Mouse (Mus musculus) embryonic facial prominence, embryonic 15.5 days (tissue): ENCODE measurements around the gene Llgl2. TPM values are rescaled to one million over a fixed set of nuclear protein-coding genes. Genes with fewer than 3 reads are reported as not detected.
A peak's percentile ranks its signal among the peaks of the same experiment; 100 is the strongest.

Experiments
- ATAC-seq: fragments of 200-750 bp; cut with Nextera tagmentation; 2 replicates; pipeline ENCODE4 v1.8.0; 2017; ENCODE audit warnings: low read depth, moderate TSS enrichment; ENCODE audit not compliant: insufficient number of reproducible peaks, low FRiP score, low TSS enrichment
- H3K27ac ChIP-seq: fragments of 300-500 bp; sonication (generic); replicated peaks from 2 replicates; pipeline ENCODE4 v1.5.1; 2015; ENCODE audit warnings: mild to moderate bottlenecking, inconsistent platforms
- H3K27me3 ChIP-seq: fragments of 300-500 bp; sonication (generic); 2 replicates; pipeline ENCODE4 v1.6.1; 2015; ENCODE audit warnings: inconsistent platforms
- H3K36me3 ChIP-seq: fragments of 300-500 bp; sonication (generic); 2 replicates; pipeline ENCODE4 v1.6.1; 2015; ENCODE audit warnings: mild to moderate bottlenecking, inconsistent platforms
- H3K4me1 ChIP-seq: fragments of 300-500 bp; sonication (generic); 2 replicates; pipeline ENCODE4 v1.6.1; 2015; ENCODE audit warnings: inconsistent platforms
- H3K4me2 ChIP-seq: fragments of 300-500 bp; sonication (generic); replicated peaks from 2 replicates; pipeline ENCODE4 v1.6.1; 2015; ENCODE audit warnings: mild to moderate bottlenecking, inconsistent platforms
- H3K4me3 ChIP-seq: fragments of 300-500 bp; sonication (generic); replicated peaks from 2 replicates; pipeline ENCODE4 v1.5.1; 2015; ENCODE audit warnings: mild to moderate bottlenecking, inconsistent platforms
- H3K9ac ChIP-seq: fragments of 300-500 bp; sonication (generic); 2 replicates; pipeline ENCODE4 v1.6.1; 2015; ENCODE audit warnings: inconsistent platforms
- H3K9me3 ChIP-seq: fragments of 300-500 bp; sonication (generic); replicated peaks from 2 replicates; pipeline ENCODE4 v1.6.1; 2016; ENCODE audit warnings: inconsistent platforms
- WGBS: fragments of 180-500 bp; shearing (Covaris S2); methylation state at CpG from one replicate; pipeline ENCODE4 v1.1.7; 2015; 5-methylcytosine and 5-hydroxymethylcytosine counted together
- polyA plus RNA-seq: library from polyadenylated mRNA; unstranded; fragments of >200 nt; fragmentation: Nextera tagmentation; extraction: Ambion mirVana; gene quantifications from 2 replicates; pipeline ENCODE4 v1.2.1, GENCODE M21; 2015

The Llgl2 gene
- polyA plus RNA-seq, 1 experiment from 2014 or later: 22.6 TPM

DNA sequence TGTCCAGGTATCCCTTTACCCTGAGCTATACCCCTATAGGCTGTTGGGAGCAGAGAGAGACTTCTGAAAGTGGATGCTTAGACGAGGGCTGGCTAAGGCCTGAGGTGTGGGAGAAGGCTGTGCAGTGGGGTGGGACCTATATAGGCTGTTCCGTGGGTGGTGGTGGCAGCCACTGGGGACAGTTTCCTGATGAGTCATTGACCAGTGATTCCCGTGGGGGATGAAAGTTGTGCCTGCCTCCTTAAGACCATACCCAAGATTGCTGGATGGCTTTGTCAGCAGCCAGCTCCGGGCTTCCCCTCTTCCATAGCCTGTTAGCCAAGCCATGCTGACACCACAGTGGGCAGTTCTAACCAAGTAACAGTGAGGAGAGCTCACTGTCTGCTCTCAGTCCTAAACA, 2.8 kb upstream of the Llgl2 start:
- H3K36me3 ChIP-seq: peaks cover 47% of the 10 kb centered on the region
- WGBS: 62% methylated on average over 4 of the region's 4 CpGs
- no peak for ATAC-seq

DNA sequence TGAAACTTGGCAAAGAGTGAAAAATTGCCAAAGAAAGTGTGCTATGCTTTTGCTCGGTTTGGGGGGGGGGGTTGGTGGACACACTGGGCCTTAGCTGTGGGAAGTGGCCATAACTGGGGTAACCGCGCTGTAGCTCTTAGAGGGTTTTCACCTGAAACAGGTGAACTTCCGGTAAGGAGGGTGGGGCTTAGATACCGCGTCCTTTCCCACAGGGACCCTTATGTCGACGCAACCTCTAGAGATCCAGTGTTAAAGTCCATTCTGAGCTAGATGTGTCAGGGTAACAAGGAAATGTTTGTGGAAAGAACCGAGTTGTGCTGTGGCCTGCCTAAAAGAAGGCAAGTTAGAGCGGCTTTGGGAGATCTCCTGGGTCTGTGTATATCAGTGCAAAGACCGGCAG, 964 bp downstream of the Llgl2 start:
- no peaks in the 10 kb centered on the region for H3K9me3 ChIP-seq
- peak overlapping the region; percentile 92 for H3K4me2 ChIP-seq
- peaks cover 30% of the 10 kb centered on the region for H3K36me3 ChIP-seq
- WGBS: 12% methylated on average over 11 of the region's 11 CpGs
- H3K9ac ChIP-seq: no peak overlapping the region
- H3K4me3 ChIP-seq: peak overlapping the region; percentile 73
- 0 out of 2 replicates have a peak overlapping the region, but pooled peaks have one; percentile 74 for H3K27ac ChIP-seq
- ATAC-seq: no peak
- peaks cover 28% of the 10 kb centered on the region for H3K27me3 ChIP-seq
- peaks cover 19% of the 10 kb centered on the region for H3K4me1 ChIP-seq

More for the DNA sequence above, 2.8 kb upstream of the Llgl2 start:
- Histone ChIP-seq H3K9ac (no peak overlapping the region), H3K4me1 (peaks cover 16% of the 10 kb centered on the region), H3K9me3 (no peaks in the 10 kb centered on the region), H3K27me3 (peaks cover 20% of the 10 kb centered on the region), H3K27ac (no peak overlapping the region), H3K4me2 (no peak overlapping the region), H3K4me3 (no peak overlapping the region)

GRCm38 (mm10) chr11:115826487-115826886, 2.6 kb downstream of the Llgl2 start:
- H3K9me3 ChIP-seq: no peaks in the 10 kb centered on the region
- peaks cover 13% of the 10 kb centered on the region; the same call in 1 of the 2 replicates for H3K36me3 ChIP-seq
- H3K9ac ChIP-seq: no peak overlapping the region
- H3K4me2 ChIP-seq: no peak overlapping the region
- ATAC-seq: no peak
- no peak overlapping the region for H3K27ac ChIP-seq
- 38% methylated on average over 5 of the region's 5 CpGs for WGBS
- H3K27me3 ChIP-seq: peaks cover 43% of the 10 kb centered on the region
- H3K4me3 ChIP-seq: no peak overlapping the region
- peaks cover 33% of the 10 kb centered on the region for H3K4me1 ChIP-seq

DNA sequence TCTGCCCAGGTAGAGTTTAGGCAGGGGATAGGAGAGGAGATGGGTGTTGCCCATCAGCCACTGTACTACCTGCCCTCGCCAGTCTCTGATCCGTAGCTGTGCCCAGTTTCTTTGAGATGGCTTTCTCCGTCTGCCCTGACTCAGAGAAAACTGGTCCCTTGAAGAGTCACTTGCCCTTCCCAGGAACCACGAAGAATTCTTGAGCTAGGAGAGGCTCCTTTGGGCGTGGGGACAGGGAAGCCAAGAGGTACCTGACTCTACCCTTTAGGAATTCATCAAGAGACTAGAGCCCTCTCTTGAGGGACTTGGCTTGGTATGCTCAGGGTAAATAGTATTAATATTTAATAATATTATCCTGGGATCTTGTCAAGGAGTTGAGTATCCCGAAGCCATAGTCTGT, 3.8 kb downstream of the Llgl2 start:
- Histone ChIP-seq H3K4me2 (no peak overlapping the region), H3K36me3 (0 out of 2 replicates have a peak, but pooled peaks cover 2% of the 10 kb centered on the region), H3K4me3 (no peak overlapping the region), H3K27ac (no peak overlapping the region), H3K4me1 (peaks cover 43% of the 10 kb centered on the region), H3K27me3 (peaks cover 46% of the 10 kb centered on the region), H3K9me3 (no peaks in the 10 kb centered on the region), H3K9ac (no peak overlapping the region)
- WGBS: 73% methylated on average over 6 of the region's 6 CpGs
- no peak for ATAC-seq

- no peaks in the 10 kb centered on the region for H3K36me3 ChIP-seq
- 63% methylated on average over 4 of the region's 4 CpGs for WGBS
- peaks cover 45% of the 10 kb centered on the region for H3K27me3 ChIP-seq
- no peak overlapping the region for H3K9ac ChIP-seq
- ATAC-seq: no peak
- H3K4me2 ChIP-seq: no peak overlapping the region
- no peaks in the 10 kb centered on the region for H3K9me3 ChIP-seq
- no peak overlapping the region for H3K4me3 ChIP-seq
- H3K27ac ChIP-seq: no peak overlapping the region
- peaks cover 49% of the 10 kb centered on the region for H3K4me1 ChIP-seq
These were observed 5.2 kb downstream of the Llgl2 start for GRCm38 (mm10) chr11:115829036-115829435.

DNA sequence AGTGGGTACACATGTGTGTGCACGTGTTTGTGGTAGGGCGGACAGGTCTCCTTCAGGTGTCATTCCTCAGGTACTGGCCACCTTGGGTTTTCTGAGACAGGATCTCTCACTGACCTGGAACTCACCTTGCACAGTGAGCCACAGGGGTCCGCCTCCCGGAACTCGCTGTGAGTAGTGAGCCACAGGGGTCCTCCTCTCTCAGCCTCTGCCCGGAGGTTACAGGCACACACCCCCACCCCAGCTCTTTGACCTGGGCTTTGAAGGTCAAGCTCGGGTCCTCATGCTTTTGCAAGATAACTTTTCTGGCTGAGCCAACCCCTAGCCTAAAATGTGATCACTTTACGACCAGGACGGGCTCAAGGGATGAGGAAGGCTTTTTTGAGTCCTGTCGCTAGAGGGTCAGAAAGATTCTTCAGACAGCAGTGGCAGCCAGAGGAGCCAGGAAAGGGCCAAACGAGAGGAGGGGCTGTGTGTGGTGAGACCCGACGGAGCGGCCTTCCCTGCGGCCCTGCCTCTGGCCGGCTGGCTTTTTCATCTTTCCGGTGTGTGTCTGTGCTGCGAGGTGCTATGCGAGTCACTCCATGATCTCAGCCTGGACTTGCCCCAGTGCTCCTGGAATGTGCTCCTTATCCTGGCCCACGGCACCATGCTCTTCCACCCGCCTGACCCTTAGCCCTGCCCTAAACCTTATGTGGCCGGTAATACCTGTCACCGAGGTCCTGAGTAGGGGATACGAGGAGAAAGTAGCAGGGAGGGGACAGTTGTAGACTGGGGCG, 6.9 kb downstream of the Llgl2 start:
- Histone ChIP-seq H3K27ac (no peak overlapping the region), H3K36me3 (no peaks in the 10 kb centered on the region), H3K4me2 (no peak overlapping the region), H3K27me3 (peaks cover 29% of the 10 kb centered on the region), H3K4me3 (no peak overlapping the region), H3K9ac (no peak overlapping the region), H3K9me3 (no peaks in the 10 kb centered on the region), H3K4me1 (peaks cover 43% of the 10 kb centered on the region)
- no peak for ATAC-seq
- 26% methylated on average over 25 of the region's 25 CpGs for whole genome bisulfite sequencing

DNA sequence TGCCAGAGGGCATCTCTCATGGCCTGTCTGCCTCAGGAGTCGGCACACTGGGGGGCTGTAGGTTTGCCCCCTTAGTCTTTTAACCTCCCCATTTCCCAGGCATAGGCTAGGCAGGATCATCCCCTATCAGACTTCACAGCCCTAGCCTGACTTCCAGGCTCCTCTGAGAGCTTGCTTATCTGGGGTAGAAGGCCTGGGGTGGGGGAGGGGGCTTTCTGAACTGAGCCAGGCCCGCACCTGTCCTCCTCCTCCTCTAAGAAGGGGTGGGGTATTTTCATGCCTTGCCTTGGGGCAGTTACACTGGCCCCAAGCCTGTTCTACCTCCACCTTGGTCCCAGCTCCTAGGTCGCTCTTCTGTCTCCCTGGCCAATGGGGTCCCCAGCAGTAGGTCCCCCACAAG, 7.7 kb downstream of the Llgl2 start:
- Histone ChIP-seq H3K4me3 (no peak overlapping the region), H3K27ac (no peak overlapping the region), H3K36me3 (no peaks in the 10 kb centered on the region), H3K27me3 (peaks cover 29% of the 10 kb centered on the region), H3K4me2 (no peak overlapping the region), H3K9me3 (no peaks in the 10 kb centered on the region), H3K9ac (no peak overlapping the region), H3K4me1 (peaks cover 43% of the 10 kb centered on the region)
- 51% methylated on average over 3 of the region's 3 CpGs for WGBS
- no peak for ATAC-seq

GRCm38 (mm10) chr11:115832064-115832463, 8.2 kb downstream of the Llgl2 start:
- Histone ChIP-seq H3K27me3 (peaks cover 29% of the 10 kb centered on the region), H3K36me3 (no peaks in the 10 kb centered on the region), H3K4me1 (peaks cover 47% of the 10 kb centered on the region), H3K4me2 (no peak overlapping the region), H3K4me3 (no peak overlapping the region), H3K27ac (no peak overlapping the region), H3K9ac (no peak overlapping the region), H3K9me3 (no peaks in the 10 kb centered on the region)
- WGBS: 58% methylated on average over 6 of the region's 6 CpGs
- no peak for ATAC-seq

GRCm38 (mm10) chr11:115832523-115832922, 8.7 kb downstream of the Llgl2 start:
- Histone ChIP-seq H3K27me3 (peaks cover 26% of the 10 kb centered on the region), H3K27ac (0 out of 2 replicates have a peak overlapping the region, but pooled peaks have one; percentile 22), H3K9me3 (no peaks in the 10 kb centered on the region), H3K4me2 (no peak overlapping the region), H3K9ac (no peak overlapping the region), H3K4me3 (no peak overlapping the region), H3K36me3 (no peaks in the 10 kb centered on the region), H3K4me1 (peaks cover 45% of the 10 kb centered on the region)
- no peak for ATAC-seq
- WGBS: 18% methylated on average over 8 of the region's 8 CpGs

- H3K9me3 ChIP-seq: no peaks in the 10 kb centered on the region
- no peak overlapping the region for H3K4me2 ChIP-seq
- WGBS: 26% methylated on average over 8 of the region's 8 CpGs
- H3K27ac ChIP-seq: peak overlapping the region; percentile 22; the same call in 1 of the 2 replicates
- H3K4me1 ChIP-seq: peaks cover 45% of the 10 kb centered on the region
- no peak for ATAC-seq
- H3K4me3 ChIP-seq: no peak overlapping the region
- H3K27me3 ChIP-seq: peaks cover 24% of the 10 kb centered on the region
- no peaks in the 10 kb centered on the region for H3K36me3 ChIP-seq
- no peak overlapping the region for H3K9ac ChIP-seq
These were observed 9.2 kb downstream of the Llgl2 start for GRCm38 (mm10) chr11:115833021-115833513.

GRCm38 (mm10) chr11:115834033-115834432, 10.2 kb downstream of the Llgl2 start:
- Histone ChIP-seq H3K4me1 (peaks cover 54% of the 10 kb centered on the region), H3K4me3 (no peak overlapping the region), H3K27ac (no peak overlapping the region), H3K27me3 (peaks cover 24% of the 10 kb centered on the region), H3K9ac (no peak overlapping the region), H3K36me3 (no peaks in the 10 kb centered on the region), H3K4me2 (no peak overlapping the region), H3K9me3 (no peaks in the 10 kb centered on the region)
- ATAC-seq: no peak
- WGBS: 62% methylated on average over 6 of the region's 6 CpGs
